Mouse (Mus musculus): ENCODE data around the gene Gm3233. TPM values are rescaled to one million over a fixed set of nuclear protein-coding genes. Genes with fewer than 3 reads are reported as not detected.
"Not testable (repeated sequence)": the region's sequence is repeated elsewhere in the genome, so short reads cannot be mapped to it uniquely, and the experiment has no call there.

Gm3233 gene
- polyA plus RNA-seq, 1 experiment = not detected

- no peaks in the 10 kb centered on the region for H3K27me3 ChIP-seq (ENCODE audit: control insufficient read depth, insufficient read depth, insufficient read length)
- no peaks in the 10 kb centered on the region for H3K36me3 ChIP-seq (ENCODE audit: control insufficient read depth, insufficient read depth)
- no peak overlapping the region for H3K4me3 ChIP-seq
- H3K79me2 ChIP-seq (ENCODE audit: control insufficient read depth, insufficient read depth) = no peaks in the 10 kb centered on the region
- TF ChIP-seq E2F4 (IDR thresholded peaks at IDR 0.05; ENCODE audit: insufficient read depth) (no peak), MYOD1 (IDR thresholded peaks at IDR 0.05; ENCODE audit: control insufficient read depth in 1 of 3, insufficient read length in 2 of 3, low read depth in 2 of 3) (no peak), REST (IDR thresholded peaks at IDR 0.05; ENCODE audit: insufficient read depth, insufficient read length) (no peak), POLR2A (IDR thresholded peaks at IDR 0.05; ENCODE audit: insufficient read length, low read depth) (no peak), CEBPB (IDR thresholded peaks at IDR 0.05; ENCODE audit: insufficient read depth, poor library complexity, severe bottlenecking) (no peak), TCF12 (IDR thresholded peaks at IDR 0.05; ENCODE audit: insufficient read depth, poor library complexity, severe bottlenecking) (no peak), SRF (IDR thresholded peaks at IDR 0.05; ENCODE audit: control insufficient read depth, insufficient read length, low read depth) (no peak), TCF3 (IDR thresholded peaks at IDR 0.05; ENCODE audit: insufficient read length, low read depth) (no peak), POLR2AphosphoS2 (IDR thresholded peaks at IDR 0.05; ENCODE audit: insufficient read length, low read depth) (no peak), USF1 (IDR thresholded peaks at IDR 0.05; ENCODE audit: low read depth) (no peak), MAX (IDR thresholded peaks at IDR 0.05; ENCODE audit: low read depth) (no peak), MYOG (IDR thresholded peaks at IDR 0.05; ENCODE audit: control insufficient read depth in 1 of 3, insufficient read depth in 1 of 3, insufficient read length in 2 of 3, low read depth in 2 of 3) (no peak)
- H3K4me2 ChIP-seq (ENCODE audit: low read depth) = no peak overlapping the region
- H3ac ChIP-seq (ENCODE audit: control insufficient read depth, insufficient read length) = no peak overlapping the region
Observed at GRCm38 (mm10) chr10:77769727-77770126, 10.2 kb upstream of the Gm3233 start.

DNA sequence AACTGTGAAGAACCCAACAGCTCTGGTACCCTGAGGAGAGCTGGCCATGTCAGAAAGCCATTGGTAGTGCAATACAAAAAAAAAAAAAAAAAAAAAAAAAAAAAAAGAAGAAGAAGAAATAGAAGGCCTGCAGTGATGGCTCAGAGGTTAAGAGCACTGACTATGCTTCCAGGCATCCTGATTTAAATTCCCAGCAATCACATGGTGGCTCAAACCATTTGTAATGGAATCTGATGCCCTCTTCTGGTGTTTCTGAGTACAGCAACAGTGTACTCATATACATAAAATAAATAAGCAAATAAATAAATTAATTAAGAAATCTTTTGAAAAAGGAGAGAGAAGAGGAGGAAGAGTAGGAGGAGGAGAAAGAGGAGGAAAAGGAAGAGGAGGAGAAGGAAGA lies 6.0 kb downstream of the Gm3233 start:
- Histone ChIP-seq H3ac (ENCODE audit: control insufficient read depth, insufficient read length) (no peak overlapping the region), H3K27me3 (ENCODE audit: control insufficient read depth, insufficient read depth, insufficient read length) (peaks cover 6% of the 10 kb centered on the region), H3K79me2 (ENCODE audit: control insufficient read depth, insufficient read depth) (no peaks in the 10 kb centered on the region), H3K4me2 (ENCODE audit: low read depth) (no peak overlapping the region), H3K36me3 (ENCODE audit: control insufficient read depth, insufficient read depth) (no peaks in the 10 kb centered on the region), H3K4me3 (no peak overlapping the region)
- TF ChIP-seq POLR2A (IDR thresholded peaks at IDR 0.05; ENCODE audit: insufficient read length, low read depth) (no peak), TCF3 (IDR thresholded peaks at IDR 0.05; ENCODE audit: insufficient read length, low read depth) (no peak), MAX (IDR thresholded peaks at IDR 0.05; ENCODE audit: low read depth) (no peak), MYOD1 (IDR thresholded peaks at IDR 0.05; ENCODE audit: control insufficient read depth in 1 of 3, insufficient read length in 2 of 3, low read depth in 2 of 3) (no peak), USF1 (IDR thresholded peaks at IDR 0.05; ENCODE audit: low read depth) (no peak), CEBPB (IDR thresholded peaks at IDR 0.05; ENCODE audit: insufficient read depth, poor library complexity, severe bottlenecking) (no peak), E2F4 (IDR thresholded peaks at IDR 0.05; ENCODE audit: insufficient read depth) (no peak), TCF12 (IDR thresholded peaks at IDR 0.05; ENCODE audit: insufficient read depth, poor library complexity, severe bottlenecking) (no peak), REST (IDR thresholded peaks at IDR 0.05; ENCODE audit: insufficient read depth, insufficient read length) (no peak), SRF (IDR thresholded peaks at IDR 0.05; ENCODE audit: control insufficient read depth, insufficient read length, low read depth) (no peak), MYOG (IDR thresholded peaks at IDR 0.05; ENCODE audit: control insufficient read depth in 1 of 3, insufficient read depth in 1 of 3, insufficient read length in 2 of 3, low read depth in 2 of 3) (no peak), POLR2AphosphoS2 (IDR thresholded peaks at IDR 0.05; ENCODE audit: insufficient read length, low read depth) (no peak)

DNA sequence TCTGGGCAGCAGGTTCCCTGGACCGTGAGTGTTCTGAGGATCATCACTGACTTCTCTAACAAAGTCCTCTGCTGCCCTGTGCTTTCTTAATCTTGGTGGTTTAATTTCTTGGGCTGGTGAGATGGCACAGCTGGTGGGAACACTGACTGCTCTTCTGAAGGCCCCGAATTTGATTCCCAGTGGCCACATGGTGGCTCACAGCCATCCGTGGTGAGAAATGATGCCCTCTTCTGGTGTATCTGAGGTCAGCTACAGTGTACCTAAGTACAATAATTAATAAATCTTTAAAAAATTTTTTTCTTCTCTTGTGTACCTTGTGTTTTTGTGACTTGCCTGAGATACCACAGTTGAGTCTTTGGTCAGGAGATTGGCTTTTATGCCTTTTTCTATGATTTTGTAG lies 7.2 kb downstream of the Gm3233 start:
- not testable (repeated sequence) for H3K79me2 ChIP-seq (ENCODE audit: control insufficient read depth, insufficient read depth); H3K4me3 ChIP-seq; H3K4me2 ChIP-seq (ENCODE audit: low read depth); H3ac ChIP-seq (ENCODE audit: control insufficient read depth, insufficient read length); H3K36me3 ChIP-seq (ENCODE audit: control insufficient read depth, insufficient read depth); H3K27me3 ChIP-seq (ENCODE audit: control insufficient read depth, insufficient read depth, insufficient read length)

DNA sequence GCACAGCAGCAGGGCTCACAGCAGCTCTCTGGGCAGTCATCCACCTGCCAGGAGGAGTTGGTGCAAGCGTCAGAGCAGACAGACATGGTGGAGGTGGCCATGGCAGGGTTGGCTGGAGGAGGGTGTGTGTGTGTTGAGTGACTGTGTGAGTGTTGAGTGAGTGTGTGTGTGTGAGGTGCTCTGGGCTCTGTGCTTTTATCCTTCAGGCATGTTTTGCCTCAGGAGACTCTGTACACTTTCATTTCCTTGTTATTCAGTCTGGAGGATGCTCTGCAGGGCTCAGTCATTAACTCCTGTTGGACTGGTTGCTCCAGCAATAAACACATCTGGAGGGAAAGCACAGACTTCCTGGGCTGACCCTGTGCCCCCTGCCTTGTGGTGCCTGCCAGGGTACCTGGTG lies 8.2 kb downstream of the Gm3233 start, which contains the start of gene Gm9736:
TSS of gene Gm9736 (minus strand) at position 101 of the 400 bp plus-strand sequence.
- not testable (repeated sequence) for H3K79me2 ChIP-seq (ENCODE audit: control insufficient read depth, insufficient read depth); H3K36me3 ChIP-seq (ENCODE audit: control insufficient read depth, insufficient read depth); H3K27me3 ChIP-seq (ENCODE audit: control insufficient read depth, insufficient read depth, insufficient read length); H3K4me3 ChIP-seq; H3K4me2 ChIP-seq (ENCODE audit: low read depth)
- peak within 1 kb of the TSS; percentile 3 for H3ac ChIP-seq (ENCODE audit: control insufficient read depth, insufficient read length)

DNA sequence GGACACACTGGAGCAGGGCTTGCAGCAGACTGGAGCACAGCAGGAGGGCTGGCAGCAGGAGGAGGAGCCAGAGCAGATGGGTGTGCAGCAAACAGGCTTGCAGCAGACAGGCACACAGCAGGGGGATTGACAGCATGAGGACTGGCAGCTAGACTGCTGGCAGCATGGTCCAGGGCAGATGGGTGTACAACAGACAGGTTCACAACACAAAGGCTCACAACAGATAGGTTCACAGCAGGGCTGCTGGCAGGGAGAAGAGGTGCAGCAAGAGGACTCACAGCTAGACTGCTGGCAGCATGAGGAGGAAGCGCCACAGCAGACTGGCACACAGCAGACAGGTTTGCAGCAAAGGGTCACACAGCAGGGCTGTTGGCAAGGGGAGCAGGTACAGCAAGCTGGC lies 8.8 kb downstream of the Gm3233 start:
- H3K27me3 ChIP-seq (ENCODE audit: control insufficient read depth, insufficient read depth, insufficient read length); H3K36me3 ChIP-seq (ENCODE audit: control insufficient read depth, insufficient read depth); H3K4me3 ChIP-seq; H3K4me2 ChIP-seq (ENCODE audit: low read depth); H3K79me2 ChIP-seq (ENCODE audit: control insufficient read depth, insufficient read depth): not testable (repeated sequence)
- H3ac ChIP-seq (ENCODE audit: control insufficient read depth, insufficient read length) = peak overlapping the region; percentile 3

DNA sequence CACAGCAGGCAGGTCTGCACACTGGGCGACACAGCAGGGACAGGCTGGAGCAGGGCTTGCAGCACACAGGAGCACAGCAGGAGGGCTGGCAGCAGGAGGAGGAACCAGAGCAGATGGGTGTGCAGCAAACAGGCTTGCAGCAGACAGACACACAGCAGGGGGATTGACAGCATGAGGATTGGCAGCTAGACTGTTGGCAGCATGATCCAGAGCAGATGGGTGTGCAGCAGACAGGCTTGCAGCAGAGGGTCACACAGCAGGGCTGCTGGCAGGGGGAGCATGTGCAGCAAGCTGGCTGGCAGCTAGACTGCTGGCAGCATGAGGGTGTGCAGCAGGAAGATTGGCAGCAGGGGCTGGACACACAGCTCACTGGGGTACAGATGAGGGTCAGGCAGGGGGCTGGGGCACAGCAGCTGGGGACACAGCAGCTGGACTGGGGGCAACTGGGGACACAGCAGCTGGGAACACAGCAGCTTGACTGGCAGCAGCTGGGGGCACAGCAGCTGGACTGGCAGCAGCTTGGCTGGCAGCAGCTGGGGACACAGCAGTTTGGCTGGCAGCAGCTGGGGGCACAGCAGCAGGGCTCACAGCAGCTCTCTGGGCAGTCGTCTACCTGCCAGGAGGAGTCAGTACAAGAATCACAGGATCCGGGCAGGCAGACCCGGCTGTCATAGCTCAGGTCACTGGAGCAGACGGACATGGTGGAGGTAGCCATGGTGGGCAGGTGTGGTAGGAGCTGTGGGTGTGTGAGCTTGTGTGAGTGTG lies 17.4 kb downstream of the Gm3233 start, which contains the start of gene Gm18596:
TSS of gene Gm18596 (minus strand) at position 715 of the 765 bp plus-strand sequence.
- not testable (repeated sequence) for H3ac ChIP-seq (ENCODE audit: control insufficient read depth, insufficient read length); H3K4me3 ChIP-seq; H3K79me2 ChIP-seq (ENCODE audit: control insufficient read depth, insufficient read depth); H3K36me3 ChIP-seq (ENCODE audit: control insufficient read depth, insufficient read depth); H3K4me2 ChIP-seq (ENCODE audit: low read depth)
- peaks cover 12% of the 10 kb centered on the region for H3K27me3 ChIP-seq (ENCODE audit: control insufficient read depth, insufficient read depth, insufficient read length)
- TF ChIP-seq MYOD1 (IDR thresholded peaks at IDR 0.05; ENCODE audit: control insufficient read depth in 1 of 3, insufficient read length in 2 of 3, low read depth in 2 of 3) = peak in 2 of 3 experiments; percentile 16 to 71
- peak in 1 of 3 experiments; percentile 55 for TF ChIP-seq MYOG (IDR thresholded peaks at IDR 0.05; ENCODE audit: control insufficient read depth in 1 of 3, insufficient read depth in 1 of 3, insufficient read length in 2 of 3, low read depth in 2 of 3)
- peak; percentile 57 for TF ChIP-seq TCF3 (IDR thresholded peaks at IDR 0.05; ENCODE audit: insufficient read length, low read depth)

Measured in myocyte (in vitro differentiated cells).